Mouse (Mus musculus) left cerebral cortex, postnatal 36 days (tissue): ENCODE data around the gene Cd40. TPM values are rescaled to one million over a fixed set of nuclear protein-coding genes. Genes with fewer than 3 reads are reported as not detected.

Experiments used
- DNase-seq, 2 experiments: peaks; one replicate each; pipeline ENCODE4 v3.0.0; 2021 to 2022; ENCODE audit warnings: low spot score in 2 of 2, mixed read lengths in 1 of 2
- intact Hi-C: fragments of 180-260 bp; cut with DNase I; formaldehyde crosslinking; loops from one replicate; pipeline ENCODE4 v1.15.1; 2025
- total RNA-seq, 2 experiments: library from RNA; stranded (reverse); gene quantifications; 2 replicates each; pipeline ENCODE4 v1.2.3; 2021

Gene Cd40
- total RNA-seq, 2 experiments from 2014 or later, result 1.0 to 1.6 TPM

DNA sequence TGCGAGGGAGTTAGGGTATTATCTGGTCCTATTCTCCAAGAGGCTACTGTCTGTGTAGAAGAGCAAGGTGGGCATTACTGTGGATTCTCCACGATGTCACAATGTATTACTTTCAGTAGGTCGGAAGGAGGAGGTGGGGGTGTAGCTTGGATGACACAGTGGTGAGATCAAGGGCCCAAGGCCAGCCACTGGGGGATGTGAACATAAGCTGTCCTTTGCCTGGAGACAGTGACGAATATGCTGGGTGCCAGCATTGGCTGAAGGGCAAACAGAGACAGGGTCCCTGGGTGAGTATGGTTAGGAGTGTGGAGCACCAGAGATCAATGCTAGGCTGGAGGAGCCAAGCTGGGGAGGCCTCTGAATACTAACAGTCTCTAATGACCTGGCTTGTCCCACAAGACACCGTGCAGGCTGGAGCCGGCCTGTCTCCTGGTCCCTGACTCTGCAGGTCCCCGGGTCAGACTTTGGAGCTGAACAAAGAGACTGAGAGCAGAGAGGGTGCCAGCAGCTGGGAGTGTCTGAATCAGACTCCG is 36.1 kb downstream of the Cd40 start:
- intact Hi-C loops, result no loop called here
- no peak for DNase-seq

DNA sequence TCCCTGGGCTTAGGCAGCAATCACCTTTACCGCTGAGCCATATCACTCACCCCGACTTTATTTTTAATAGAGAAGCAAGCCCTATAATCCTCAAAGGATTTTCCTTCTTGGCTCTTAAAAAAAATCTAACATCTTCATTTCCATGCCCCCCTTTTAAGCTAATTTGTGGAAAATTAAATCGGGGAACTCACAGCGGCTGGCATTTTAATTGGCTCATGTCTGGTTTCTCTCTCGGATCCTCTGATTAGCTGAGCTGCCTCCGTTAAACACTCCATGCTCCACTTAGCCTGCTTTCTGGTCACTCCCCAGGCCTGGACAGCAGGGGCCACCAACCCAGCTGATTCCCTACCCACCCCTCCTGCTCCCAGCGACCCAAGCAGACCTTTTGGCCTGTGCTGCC is 37.0 kb downstream of the Cd40 start:
- DNase-seq, result no peak
- intact Hi-C loops, result no loop called here

DNA sequence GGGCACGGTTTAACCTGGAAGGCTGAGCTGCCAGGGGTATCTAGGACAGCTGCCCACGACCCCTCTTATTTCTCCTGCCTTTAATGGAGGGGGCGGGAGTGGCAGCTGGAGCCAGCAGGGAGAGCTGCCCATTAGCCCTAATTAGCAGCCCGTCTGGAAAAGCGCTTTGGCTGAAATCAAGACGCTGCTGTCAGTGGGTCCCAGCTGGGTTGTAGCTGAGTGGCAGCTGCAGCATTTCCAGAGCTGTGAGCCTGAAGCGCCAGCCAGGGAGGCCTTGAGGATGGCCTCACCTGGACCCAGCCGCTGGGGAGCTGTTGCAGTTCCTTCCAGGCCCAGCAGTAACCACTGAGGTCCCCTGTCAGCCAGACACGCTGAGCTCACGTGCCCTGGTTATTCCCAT is 40.9 kb downstream of the Cd40 start:
- intact Hi-C loops, result no loop called here

DNA sequence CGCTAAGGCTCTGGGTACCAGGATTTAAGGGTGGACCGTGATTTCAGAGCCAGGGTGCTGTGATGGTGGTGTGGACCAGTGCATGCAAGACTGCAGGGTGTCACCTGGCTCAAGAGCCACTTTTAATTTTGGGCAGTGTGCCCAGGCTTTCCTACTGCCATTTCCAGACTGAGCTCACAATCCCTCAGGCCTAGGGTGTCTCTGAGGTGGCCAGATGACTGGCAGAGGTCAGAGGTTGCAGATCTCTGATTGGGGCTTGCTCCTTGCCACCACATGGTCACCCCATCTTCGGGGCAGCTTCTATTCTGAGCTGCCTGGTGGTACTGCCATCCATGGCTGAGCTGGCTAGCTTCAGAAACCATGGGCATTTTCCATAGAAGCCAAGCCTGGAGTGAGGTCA is 43.4 kb downstream of the Cd40 start:
- DNase-seq, result no peak
- intact Hi-C loops, result no loop called here

More for the DNA sequence above, 40.9 kb downstream of the Cd40 start:
- no peak for DNase-seq

DNA sequence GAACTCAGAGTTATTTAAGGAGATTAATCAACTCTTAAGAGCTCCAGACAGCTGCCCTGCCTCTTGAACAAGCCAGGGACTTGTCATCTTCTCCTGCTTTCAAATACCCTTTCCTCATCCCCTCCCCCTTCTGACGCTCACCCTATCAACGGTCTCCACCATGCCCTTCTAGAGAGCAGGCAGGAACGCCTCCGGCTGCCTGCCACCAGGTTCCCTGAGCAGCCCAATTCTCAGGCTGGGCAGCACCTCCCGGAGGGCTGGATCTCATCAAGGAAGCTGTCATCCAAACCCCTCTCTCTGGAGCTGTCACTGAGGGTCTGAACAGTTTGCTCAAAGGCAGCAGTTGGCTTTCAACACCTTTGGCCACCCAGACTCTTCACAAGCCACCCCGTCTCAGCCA is 45.3 kb downstream of the Cd40 start:
- DNase-seq, result no peak
- intact Hi-C loops, result no loop called here

DNA sequence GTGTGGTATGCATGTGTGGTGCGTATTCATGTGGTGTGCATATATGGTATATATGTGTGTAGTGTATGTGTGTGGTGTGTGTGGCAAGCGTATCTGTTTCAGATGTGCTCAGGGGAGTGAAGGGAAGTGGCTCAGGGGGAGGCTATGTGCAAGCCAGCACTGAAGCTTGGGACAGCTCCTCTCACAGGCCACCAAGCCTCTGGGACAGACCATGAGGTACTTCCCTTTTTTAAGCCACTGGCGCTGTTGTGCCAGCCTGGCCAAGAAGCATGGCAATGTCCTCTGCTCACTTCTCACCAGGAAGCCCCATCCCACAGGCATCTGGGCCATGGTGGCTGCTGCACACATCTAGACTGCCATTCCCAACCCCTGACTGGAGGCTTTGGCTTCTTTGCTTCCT is 47.5 kb downstream of the Cd40 start:
- intact Hi-C loops, result no loop called here
- no peak for DNase-seq

DNA sequence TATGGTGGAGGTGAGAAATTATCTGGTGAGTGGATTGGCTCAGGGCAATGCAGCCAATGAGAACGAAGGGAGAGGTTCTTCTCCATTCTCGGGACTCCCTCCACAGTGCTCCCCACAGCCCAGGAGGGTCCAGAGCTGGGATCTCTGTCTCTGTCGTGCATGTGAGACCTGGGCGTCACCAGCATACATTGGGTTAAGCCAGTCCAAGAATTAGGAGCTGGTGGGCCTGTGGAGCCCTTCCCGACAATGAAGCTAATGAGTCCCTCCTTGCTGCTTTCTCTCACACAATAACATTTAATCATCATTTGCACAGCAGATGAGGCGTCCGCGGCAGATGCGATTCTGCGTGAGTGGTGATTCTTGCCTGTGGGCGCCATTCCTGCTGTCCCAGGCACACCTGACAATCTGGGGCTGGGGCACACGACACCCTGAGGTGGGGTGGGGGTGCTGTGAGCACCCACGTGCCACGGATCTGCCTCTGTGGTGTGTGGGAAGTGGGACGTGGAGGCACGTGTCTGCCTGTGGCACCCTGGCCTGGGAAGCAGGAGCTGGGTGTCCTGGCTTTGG is 50.2 kb downstream of the Cd40 start:
- peak in 1 of 2 experiments; percentile 24 for DNase-seq
- intact Hi-C loops, result no loop called here

DNA sequence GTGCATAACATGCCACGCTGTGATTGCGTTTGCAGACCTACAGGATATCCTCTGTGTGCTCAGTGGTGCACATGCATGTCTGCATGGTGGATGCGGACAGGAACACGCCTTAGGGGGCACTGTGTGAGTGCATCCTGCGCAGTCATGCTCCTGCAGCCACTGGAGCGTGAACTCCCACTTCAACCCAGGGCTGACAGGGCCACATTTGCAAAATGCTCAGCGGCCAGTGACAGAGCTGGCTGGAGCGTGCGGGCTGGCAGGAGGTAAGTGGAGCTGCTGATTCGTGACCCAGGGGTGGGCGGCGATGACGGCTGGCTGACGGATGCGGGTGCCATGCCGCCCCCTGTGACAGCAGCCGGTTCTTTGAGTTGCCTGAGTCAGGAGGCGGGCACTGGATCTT is 51.2 kb downstream of the Cd40 start:
- DNase-seq, result no peak
- intact Hi-C loops, result no loop called here

DNA sequence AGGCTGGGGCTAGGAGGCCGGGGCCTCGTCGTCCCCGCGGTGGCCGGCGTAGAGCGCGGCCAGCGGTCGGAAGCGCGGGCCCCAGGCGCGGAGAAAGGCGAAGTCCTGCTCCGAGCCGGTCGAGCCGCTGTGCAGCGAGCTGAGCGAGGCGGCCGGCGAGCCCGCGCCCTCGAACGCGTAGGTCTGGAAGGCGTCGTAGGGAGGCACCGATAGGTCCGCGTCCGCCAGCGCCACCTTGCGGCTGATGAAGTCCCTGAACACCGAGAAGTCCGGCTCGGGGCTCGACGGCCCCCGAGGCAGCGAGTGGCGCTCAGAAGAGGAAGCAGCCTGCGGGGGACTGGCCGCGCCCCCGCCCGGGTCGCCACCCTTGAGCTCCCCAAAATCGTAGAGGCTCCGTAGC is 56.7 kb downstream of the Cd40 start:
- DNase-seq, result peak; percentile 53 to 54
- intact Hi-C loops, result no loop called here

DNA sequence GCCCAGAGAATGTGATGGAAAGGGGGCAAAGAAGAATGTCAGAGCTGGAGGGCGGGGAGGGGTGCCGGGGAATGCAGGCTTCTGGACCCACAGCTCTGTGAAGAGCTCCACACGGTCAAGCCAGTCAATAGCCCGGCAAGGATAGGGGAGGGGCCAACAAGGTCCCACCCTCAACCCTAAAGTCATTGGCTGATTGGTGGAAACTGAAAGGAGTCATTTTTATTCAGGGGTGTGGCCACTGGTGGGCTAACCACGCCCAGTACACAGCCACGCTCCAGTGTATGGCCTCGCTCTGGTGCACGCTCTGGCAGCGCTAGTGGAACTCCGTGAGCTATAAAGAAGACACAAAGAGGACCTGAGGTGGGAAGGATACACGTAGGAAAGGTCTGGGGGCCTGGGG is 58.3 kb downstream of the Cd40 start:
- intact Hi-C loops, result no loop called here
- DNase-seq, result no peak

DNA sequence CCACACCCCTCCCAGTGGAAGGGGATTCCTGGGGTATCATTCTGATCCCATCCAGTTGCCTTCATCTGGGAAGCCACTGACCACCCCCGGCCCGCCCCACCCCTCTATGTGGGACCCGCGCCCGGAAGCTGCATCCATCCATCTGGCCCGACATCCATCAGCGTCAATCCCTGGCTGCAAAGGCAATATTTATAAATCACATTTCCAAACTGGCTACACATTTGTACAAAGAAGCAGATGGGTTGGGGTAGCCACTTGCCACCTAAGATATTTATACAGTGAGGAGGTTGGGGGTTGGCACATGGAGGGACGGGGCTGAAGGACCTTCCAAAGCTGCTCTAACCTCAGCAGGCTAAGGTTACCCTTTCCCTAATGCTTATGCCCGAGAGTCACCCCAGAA is 65.3 kb downstream of the Cd40 start:
- DNase-seq, result no peak
- intact Hi-C loops, result no loop called here

DNA sequence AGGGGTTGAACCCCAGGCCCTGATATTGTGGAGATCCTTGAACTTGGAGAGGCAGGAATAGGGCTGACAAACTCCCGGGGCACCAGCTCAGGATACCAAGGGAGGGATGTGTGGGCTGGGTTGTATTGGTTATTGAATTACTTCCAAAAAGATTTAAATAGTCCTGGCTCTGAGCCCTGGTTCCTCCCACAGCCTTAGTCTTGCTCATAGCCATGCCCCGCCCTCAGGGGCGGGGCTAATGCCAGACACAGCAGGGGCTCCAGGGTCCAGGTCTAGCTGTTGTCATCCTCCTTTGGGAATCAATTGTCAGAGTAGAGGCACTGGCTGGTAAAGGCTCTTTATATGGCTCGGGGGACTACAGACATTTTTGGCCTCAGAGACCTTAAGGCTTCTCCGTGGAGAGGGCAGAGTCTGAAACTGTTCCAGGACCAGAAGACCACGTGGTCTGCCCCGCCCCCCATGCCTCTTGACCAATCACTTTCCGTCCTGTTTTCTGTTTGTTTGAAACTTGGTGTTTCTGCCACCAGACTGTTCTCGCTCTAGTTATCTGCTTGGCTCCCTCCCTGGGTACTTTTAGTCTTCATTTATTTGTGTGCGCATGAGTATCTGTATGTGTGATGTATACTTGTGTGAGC is 65.9 kb downstream of the Cd40 start:
- intact Hi-C loops, result no loop called here
- no peak for DNase-seq

Other genes starting within 250 kb of the Cd40 start
- 10 to 100 TPM; 22.0 to 22.8 TPM for gene Zswim1, start 232.9 kb upstream of the Cd40 start, total RNA-seq
- 1 to 10 TPM in 1 of 2 experiments, not detected in 1; 1.7 TPM for gene Spata25, start 227.1 kb upstream of the Cd40 start, total RNA-seq
- gene Ctsa, start 222.8 kb upstream of the Cd40 start, total RNA-seq, result 100 to 1,000 TPM; 104 to 105 TPM
- 1 to 10 TPM; 3.8 to 5.3 TPM for gene Neurl2, start 222.2 kb upstream of the Cd40 start, total RNA-seq
- 10 to 100 TPM; 81.9 to 86.4 TPM for gene Pltp, start 197.9 kb upstream of the Cd40 start, total RNA-seq
- 10 to 100 TPM; 42.8 to 46.7 TPM for gene Pcif1, start 176.3 kb upstream of the Cd40 start, total RNA-seq
- 10 to 100 TPM; 22.6 to 28.5 TPM for gene Zfp335, start 143.9 kb upstream of the Cd40 start, total RNA-seq
- gene Mmp9, start 114.8 kb upstream of the Cd40 start, total RNA-seq, result 1 to 10 TPM; 1.7 to 2.1 TPM
- 100 to 1,000 TPM; 521 to 559 TPM for gene Slc12a5, start 94.8 kb upstream of the Cd40 start, total RNA-seq
- gene Ncoa5, start 20.8 kb upstream of the Cd40 start, total RNA-seq, result 10 to 100 TPM; 41.4 to 66.1 TPM
- gene 1700025C18Rik, start 35.1 kb downstream of the Cd40 start, total RNA-seq, result not detected
- 10 to 100 TPM; 50.3 to 58.7 TPM for gene Cdh22, start 179.2 kb downstream of the Cd40 start, total RNA-seq
- 10 to 100 TPM; 52.9 to 56.8 TPM for gene Slc35c2, start 232.2 kb downstream of the Cd40 start, total RNA-seq